Mouse (Mus musculus) CH12.LX (cell line): ENCODE data around the gene Btbd3. TPM values are rescaled to one million over a fixed set of nuclear protein-coding genes. Genes with fewer than 3 reads are reported as not detected.

Source experiments
- DNase-seq: peaks from one replicate; pipeline ENCODE4 v3.0.0-alpha.2; 2013; ENCODE audit errors: extremely low read depth
- H3K27ac ChIP-seq: 2 replicates; pipeline ENCODE4 v1.5.1; 2012; ENCODE audit warnings: low read depth, mild to moderate bottlenecking, control low read depth, moderate library complexity; ENCODE audit not compliant: insufficient read depth
- H3K27me3 ChIP-seq: replicated peaks from 2 replicates; pipeline ENCODE3; 2012; ENCODE audit warnings: inconsistent platforms
- H3K36me3 ChIP-seq, 2 experiments: replicated peaks in 1 of 2; 2 replicates each; pipeline versions ENCODE3 to v1.6.1; 2012; ENCODE audit warnings: inconsistent platforms in 1 of 2, low read length in 1 of 2, mild to moderate bottlenecking in 1 of 2, mixed read lengths in 1 of 2, moderate library complexity in 1 of 2; ENCODE audit not compliant: control insufficient read depth in 1 of 2, insufficient read depth in 1 of 2
- H3K4me1 ChIP-seq, 2 experiments: 2 replicates each; pipeline ENCODE4 v1.6.1; 2012; ENCODE audit warnings: inconsistent platforms in 1 of 2, moderate library complexity in 1 of 2; ENCODE audit not compliant: insufficient read depth in 2 of 2, control insufficient read depth in 1 of 2
- H3K4me2 ChIP-seq: 2 replicates; pipeline ENCODE4 v1.6.1; 2012; ENCODE audit warnings: low read depth, mild to moderate bottlenecking, control low read depth; ENCODE audit not compliant: poor library complexity, insufficient read depth, severe bottlenecking
- H3K4me3 ChIP-seq, 3 experiments: fragments of 150-350 bp in 1 of 3; sonication (generic) in 1 of 3; replicated peaks in 1 of 3; 2 replicates each; pipeline versions ENCODE3 to v1.5.1; 2011 to 2012; ENCODE audit warnings: low read depth in 2 of 3, low read length in 2 of 3, mild to moderate bottlenecking in 2 of 3, moderate library complexity in 2 of 3, control low read depth in 1 of 3, improper control_type of control experiment in 1 of 3, inconsistent platforms in 1 of 3, mixed read lengths in 1 of 3; ENCODE audit not compliant: poor library complexity in 1 of 3
- H3K79me2 ChIP-seq: replicated peaks from 2 replicates; pipeline ENCODE4 v1.6.1; 2012; ENCODE audit warnings: mild to moderate bottlenecking, moderate library complexity; ENCODE audit not compliant: control insufficient read depth, poor library complexity, insufficient read depth, severe bottlenecking; ENCODE audit errors: extremely low read depth
- H3K9ac ChIP-seq: 2 replicates; pipeline ENCODE4 v1.6.1; 2012; ENCODE audit warnings: low read depth, mild to moderate bottlenecking, control low read depth, moderate library complexity; ENCODE audit not compliant: insufficient read depth
- H3K9me3 ChIP-seq: replicated peaks from 2 replicates; pipeline ENCODE3; 2012; ENCODE audit warnings: low read length, inconsistent platforms, mixed read lengths
- CHD1 ChIP-seq: IDR thresholded peaks from 2 replicates; pipeline ENCODE4 v1.6.1; 2012; ENCODE audit warnings: low read depth, low read length, improper control_type of control experiment, inconsistent platforms
- CHD2 ChIP-seq: IDR thresholded peaks from 2 replicates; pipeline ENCODE4 v1.6.1; 2011; ENCODE audit warnings: low read length, improper control_type of control experiment
- CTCF ChIP-seq, 2 experiments: IDR thresholded peaks in 1 of 2; conservative IDR thresholded peaks in 1 of 2; 2 replicates each; pipeline ENCODE4 v1.5.1; 2011 to 2012; ENCODE audit warnings: low read depth in 2 of 2, low read length in 2 of 2, improper control_type of control experiment in 1 of 2, inconsistent platforms in 1 of 2, mild to moderate bottlenecking in 1 of 2, moderate library complexity in 1 of 2
- E2F4 ChIP-seq: IDR thresholded peaks from 2 replicates; pipeline ENCODE4 v1.6.1; 2011; ENCODE audit warnings: low read depth, low read length, improper control_type of control experiment; ENCODE audit not compliant: insufficient replicate concordance
- EP300 ChIP-seq: IDR thresholded peaks from 2 replicates; pipeline ENCODE4 v1.6.1; 2011; ENCODE audit warnings: low read length, improper control_type of control experiment
- ETS1 ChIP-seq: conservative IDR thresholded peaks from 2 replicates; pipeline ENCODE4 v1.6.1; 2012; ENCODE audit warnings: low read depth, mild to moderate bottlenecking, inconsistent platforms, low read length, improper control_type of control experiment, moderate library complexity
- GABPA ChIP-seq: IDR thresholded peaks from 2 replicates; pipeline ENCODE4 v1.6.1; 2012; ENCODE audit warnings: low read depth, low read length, improper control_type of control experiment, inconsistent platforms; ENCODE audit not compliant: insufficient replicate concordance
- IRF4 ChIP-seq: IDR thresholded peaks from 2 replicates; pipeline ENCODE4 v1.6.1; 2014; ENCODE audit warnings: low read depth, mild to moderate bottlenecking, inconsistent platforms, low read length, improper control_type of control experiment
- JUND ChIP-seq: conservative IDR thresholded peaks from 2 replicates; pipeline ENCODE4 v1.6.1; 2011; ENCODE audit warnings: low read depth, low read length, improper control_type of control experiment
- MAX ChIP-seq: IDR thresholded peaks from 2 replicates; pipeline ENCODE4 v1.6.1; 2011; ENCODE audit warnings: low read length, improper control_type of control experiment
- MAZ ChIP-seq: IDR thresholded peaks from 2 replicates; pipeline ENCODE4 v1.6.1; 2012; ENCODE audit warnings: low read depth, mild to moderate bottlenecking, inconsistent platforms, low read length, improper control_type of control experiment, moderate library complexity
- MYC ChIP-seq: IDR thresholded peaks from 2 replicates; pipeline ENCODE4 v1.6.1; 2011; ENCODE audit warnings: low read depth, mild to moderate bottlenecking, improper control_type of control experiment, low read length
- NELFE ChIP-seq: IDR thresholded peaks from 2 replicates; pipeline ENCODE4 v1.6.1; 2011; ENCODE audit warnings: low read depth, low read length, improper control_type of control experiment
- PAX5 ChIP-seq: IDR thresholded peaks from 2 replicates; pipeline ENCODE4 v1.6.1; 2012; ENCODE audit warnings: low read length, inconsistent platforms, mixed read lengths
- POLR2A ChIP-seq: IDR thresholded peaks from 2 replicates; pipeline ENCODE4 v1.6.1; 2011; ENCODE audit warnings: low read depth, mild to moderate bottlenecking, improper control_type of control experiment, low read length
- POLR2AphosphoS2 ChIP-seq: IDR thresholded peaks from 2 replicates; pipeline ENCODE4 v1.6.1; 2011; ENCODE audit warnings: low read depth, low read length, improper control_type of control experiment
- SIN3A ChIP-seq: IDR thresholded peaks from 2 replicates; pipeline ENCODE4 v1.6.1; 2012; ENCODE audit warnings: low read length, improper control_type of control experiment, inconsistent platforms
- SMC3 ChIP-seq: IDR thresholded peaks from 2 replicates; pipeline ENCODE4 v1.6.1; 2011; ENCODE audit warnings: low read depth, low read length, improper control_type of control experiment
- TCF12 ChIP-seq: IDR thresholded peaks from 2 replicates; pipeline ENCODE4 v1.6.1; 2014; ENCODE audit warnings: low read depth, mild to moderate bottlenecking, inconsistent platforms, low read length, improper control_type of control experiment
- UBTF ChIP-seq: IDR thresholded peaks from 2 replicates; pipeline ENCODE4 v1.6.1; 2012; ENCODE audit warnings: low read depth, mild to moderate bottlenecking, inconsistent platforms, low read length, improper control_type of control experiment, moderate library complexity
- USF1 ChIP-seq: IDR thresholded peaks from 2 replicates; pipeline ENCODE4 v1.6.1; 2014; ENCODE audit warnings: low read depth, mild to moderate bottlenecking, inconsistent platforms, low read length, improper control_type of control experiment
- USF2 ChIP-seq: conservative IDR thresholded peaks from 2 replicates; pipeline ENCODE4 v1.6.1; 2011; ENCODE audit warnings: low read depth, low read length, improper control_type of control experiment
- ZMIZ1 ChIP-seq: IDR thresholded peaks from 2 replicates; pipeline ENCODE4 v1.6.1; 2012; ENCODE audit warnings: low read depth, mild to moderate bottlenecking, inconsistent platforms, low read length, improper control_type of control experiment
- ZNF384 ChIP-seq: IDR thresholded peaks from 2 replicates; pipeline ENCODE4 v1.6.1; 2012; ENCODE audit warnings: low read depth, low read length, improper control_type of control experiment, inconsistent platforms
- dilution Hi-C: fragments of 300-500 bp; cut with MboI; formaldehyde crosslinking; loops from 2 replicates; pipeline ENCODE4 v1.14.3; 2020; ENCODE audit warnings: low sequenced_read_pairs; ENCODE audit not compliant: extremely low pct_unique_long_range_greater_than_20kb, extremely low pct_ligation_motif_present
- in situ Hi-C: fragments of 300-500 bp; cut with MboI; formaldehyde crosslinking; loops from 3 replicates; pipeline ENCODE4 v1.14.3; 2019; ENCODE audit warnings: low sequenced_read_pairs, low pct_ligation_motif_present, low pct_unique_long_range_greater_than_20kb, mixed read lengths
- polyA plus RNA-seq: library from polyadenylated mRNA; unstranded; fragments of >175 nt; gene quantifications from 2 replicates; pipeline ENCODE4 v1.2.1, GENCODE M21; 2012; ENCODE audit warnings: low read depth; ENCODE audit not compliant: insufficient read length
- total RNA-seq, 2 experiments: library from RNA; depleted of rRNA; stranded (reverse); fragments of 300-350 nt in 1 of 2; fragments of >200 nt in 1 of 2; gene quantifications; 2 replicates each; pipeline ENCODE4 v1.2.3; 2012 to 2014

The Btbd3 gene
- total and polyA plus RNA-seq, 3 experiments: not detected

DNA sequence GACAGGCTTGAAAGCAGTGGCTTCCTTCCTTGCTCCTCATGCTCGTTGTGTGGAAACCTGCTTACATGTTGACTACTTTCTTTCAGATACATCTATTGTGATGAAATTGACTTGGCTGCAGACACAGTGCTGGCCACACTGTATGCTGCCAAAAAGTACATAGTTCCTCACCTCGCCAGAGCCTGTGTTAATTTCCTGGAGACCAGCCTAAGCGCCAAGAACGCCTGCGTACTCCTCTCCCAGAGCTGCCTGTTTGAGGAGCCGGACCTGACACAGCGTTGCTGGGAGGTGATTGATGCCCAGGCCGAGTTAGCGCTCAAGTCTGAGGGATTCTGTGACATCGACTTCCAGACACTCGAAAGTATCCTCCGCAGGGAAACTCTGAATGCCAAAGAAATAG is 27.0 kb downstream of the Btbd3 start:
- no peak overlapping the region for H3K9ac ChIP-seq
- H3K36me3 ChIP-seq: no peaks in the 10 kb centered on the region
- dilution Hi-C loops: no loop called here
- H3K27ac ChIP-seq: no peak overlapping the region
- in situ Hi-C loops: no loop called here
- no peaks in the 10 kb centered on the region for H3K4me1 ChIP-seq
- H3K4me3 ChIP-seq: no peak overlapping the region
- no peak for DNase-seq
- no peaks in the 10 kb centered on the region for H3K79me2 ChIP-seq
- H3K4me2 ChIP-seq: no peak overlapping the region
- H3K9me3 ChIP-seq: peaks cover 47% of the 10 kb centered on the region
- H3K27me3 ChIP-seq: no peaks in the 10 kb centered on the region
- no peak for TF ChIP-seq JUND
- no peak for TF ChIP-seq UBTF
- TF ChIP-seq MAZ: no peak
- TF ChIP-seq POLR2AphosphoS2: no peak
- TF ChIP-seq EP300: no peak
- no peak for TF ChIP-seq ETS1
- no peak for TF ChIP-seq USF1
- TF ChIP-seq USF2: no peak
- no peak for TF ChIP-seq ZMIZ1
- no peak for TF ChIP-seq CHD2

DNA sequence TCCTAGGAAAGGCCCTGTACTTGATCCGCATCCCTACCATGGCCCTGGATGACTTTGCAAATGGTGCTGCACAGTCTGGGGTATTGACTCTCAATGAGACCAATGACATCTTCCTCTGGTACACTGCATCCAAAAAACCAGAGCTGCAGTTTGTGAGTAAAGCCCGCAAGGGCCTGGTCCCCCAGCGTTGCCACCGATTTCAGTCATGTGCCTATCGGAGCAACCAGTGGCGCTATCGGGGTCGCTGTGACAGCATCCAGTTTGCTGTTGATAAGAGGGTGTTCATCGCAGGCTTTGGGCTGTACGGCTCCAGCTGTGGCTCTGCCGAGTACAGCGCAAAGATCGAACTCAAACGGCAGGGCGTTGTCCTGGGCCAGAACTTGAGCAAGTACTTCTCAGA is 27.5 kb downstream of the Btbd3 start:
- no peak overlapping the region for H3K9ac ChIP-seq

More for the DNA sequence above, 27.5 kb downstream of the Btbd3 start:
- Histone ChIP-seq H3K79me2 (no peaks in the 10 kb centered on the region), H3K4me2 (no peak overlapping the region), H3K27me3 (no peaks in the 10 kb centered on the region), H3K9me3 (peaks cover 49% of the 10 kb centered on the region), H3K4me3 (no peak overlapping the region), H3K27ac (no peak overlapping the region), H3K36me3 (no peaks in the 10 kb centered on the region), H3K4me1 (no peaks in the 10 kb centered on the region)
- DNase-seq: no peak
- TF ChIP-seq ETS1 (no peak), ZNF384 (no peak), POLR2AphosphoS2 (no peak), PAX5 (no peak), GABPA (no peak), USF2 (no peak), IRF4 (no peak), SIN3A (no peak), E2F4 (no peak), POLR2A (no peak), TCF12 (no peak), SMC3 (no peak), MAX (no peak), NELFE (no peak), UBTF (no peak), MYC (no peak), CTCF (conservative IDR thresholded peaks at IDR 0.05 in 1 of 2, IDR thresholded peaks at IDR 0.05 in 1 of 2; ENCODE audit: low read depth in 2 of 2, low read length in 2 of 2) (no peak), CHD1 (no peak)
- dilution Hi-C loops: no loop called here
- in situ Hi-C loops: no loop called here
